Mouse (Mus musculus) testis, adult 2 months (tissue): ENCODE measurements around the gene Trmt61a. TPM values are rescaled to one million over a fixed set of nuclear protein-coding genes. Genes with fewer than 3 reads are reported as not detected.
A peak's percentile ranks its signal among the peaks of the same experiment; 100 is the strongest.

ENCODE experiments used
- H3K27ac ChIP-seq: fragments of 200-500 bp; 2 replicates; pipeline ENCODE4 v1.5.1; 2012; ENCODE audit warnings: low read depth, low read length; ENCODE audit not compliant: control insufficient read depth, insufficient read depth
- H3K27me3 ChIP-seq: fragments of 200-500 bp; 2 replicates; pipeline ENCODE4 v1.6.1; 2012; ENCODE audit warnings: mild to moderate bottlenecking, low read length, moderate library complexity; ENCODE audit not compliant: control insufficient read depth, insufficient read depth
- H3K36me3 ChIP-seq: fragments of 200-500 bp; 2 replicates; pipeline ENCODE4 v1.6.1; 2012; ENCODE audit warnings: mild to moderate bottlenecking, low read length; ENCODE audit not compliant: control insufficient read depth, insufficient read depth
- H3K4me1 ChIP-seq: fragments of 200-500 bp; 2 replicates; pipeline ENCODE4 v1.6.1; 2012; ENCODE audit warnings: low read length; ENCODE audit not compliant: control insufficient read depth, insufficient read depth
- H3K4me3 ChIP-seq: fragments of 200-500 bp; 2 replicates; pipeline ENCODE4 v1.5.1; 2012; ENCODE audit warnings: low read depth, mild to moderate bottlenecking, low read length, moderate library complexity, mixed read lengths; ENCODE audit not compliant: control insufficient read depth
- CTCF ChIP-seq: fragments of 200-500 bp; IDR thresholded peaks from 2 replicates; pipeline ENCODE4 v1.5.1; 2012; ENCODE audit warnings: low read depth, mild to moderate bottlenecking, inconsistent platforms, low read length, moderate library complexity; ENCODE audit not compliant: control insufficient read depth, insufficient read depth, insufficient replicate concordance
- POLR2A ChIP-seq: fragments of 200-500 bp; IDR thresholded peaks from 2 replicates; pipeline ENCODE4 v1.6.1; 2012; ENCODE audit warnings: low read depth, mild to moderate bottlenecking, inconsistent platforms, low read length, moderate library complexity; ENCODE audit not compliant: control insufficient read depth
- polyA plus RNA-seq: library from polyadenylated mRNA; depleted of rRNA; stranded (reverse); fragments of >200 nt; gene quantifications from 2 replicates; pipeline ENCODE4 v1.2.3, GENCODE M21; 2012

The Trmt61a gene
- polyA plus RNA-seq, 1 experiment: 11.9 TPM

- Histone ChIP-seq H3K4me3 (no peak overlapping the region), H3K36me3 (no peaks in the 10 kb centered on the region), H3K27ac (no peak overlapping the region), H3K27me3 (no peaks in the 10 kb centered on the region; the same call in 1 of the 2 replicates), H3K4me1 (peaks cover 18% of the 10 kb centered on the region)
- TF ChIP-seq POLR2A: no peak
- no peak for TF ChIP-seq CTCF
Observed at GRCm38 (mm10) chr12:111669000-111669788, 8.7 kb upstream of the Trmt61a start.

GRCm38 (mm10) chr12:111669961-111670360 is 7.9 kb upstream of the Trmt61a start:
- H3K4me1 ChIP-seq: peaks cover 16% of the 10 kb centered on the region
- H3K27ac ChIP-seq: no peak overlapping the region

GRCm38 (mm10) chr12:111670371-111670971 is 7.4 kb upstream of the Trmt61a start:
- Histone ChIP-seq H3K27me3 (no peaks in the 10 kb centered on the region; the same call in 1 of the 2 replicates), H3K4me3 (no peak overlapping the region), H3K4me1 (peaks cover 16% of the 10 kb centered on the region), H3K27ac (no peak overlapping the region), H3K36me3 (no peaks in the 10 kb centered on the region)
- TF ChIP-seq POLR2A: no peak
- TF ChIP-seq CTCF: no peak

More at GRCm38 (mm10) chr12:111669961-111670360, 7.9 kb upstream of the Trmt61a start:
- Histone ChIP-seq H3K4me3 (no peak overlapping the region), H3K27me3 (no peaks in the 10 kb centered on the region; the same call in 1 of the 2 replicates), H3K36me3 (no peaks in the 10 kb centered on the region)
- TF ChIP-seq POLR2A: no peak
- no peak for TF ChIP-seq CTCF

GRCm38 (mm10) chr12:111670976-111671375 is 6.9 kb upstream of the Trmt61a start:
- Histone ChIP-seq H3K27ac (no peak overlapping the region), H3K4me1 (peaks cover 16% of the 10 kb centered on the region), H3K36me3 (no peaks in the 10 kb centered on the region), H3K4me3 (peak overlapping the region; percentile 78), H3K27me3 (no peaks in the 10 kb centered on the region; the same call in 1 of the 2 replicates)
- TF ChIP-seq POLR2A (no peak), CTCF (no peak)

- TF ChIP-seq CTCF (no peak), POLR2A (no peak)
- Histone ChIP-seq H3K4me1 (peaks cover 16% of the 10 kb centered on the region), H3K36me3 (no peaks in the 10 kb centered on the region), H3K4me3 (peak overlapping the region; percentile 78), H3K27me3 (no peaks in the 10 kb centered on the region; the same call in 1 of the 2 replicates), H3K27ac (no peak overlapping the region)
Observed at GRCm38 (mm10) chr12:111671431-111671902, 6.4 kb upstream of the Trmt61a start.

- TF ChIP-seq POLR2A: peak; percentile 53; the same call in 1 of the 2 replicates
- no peak for TF ChIP-seq CTCF
- Histone ChIP-seq H3K36me3 (no peaks in the 10 kb centered on the region), H3K27ac (no peak within 1 kb of the TSS), H3K27me3 (no peaks in the 10 kb centered on the region; the same call in 1 of the 2 replicates), H3K4me3 (peak within 1 kb of the TSS; percentile 78), H3K4me1 (peaks cover 18% of the 10 kb centered on the region)
Observed at GRCm38 (mm10) chr12:111672176-111672575, 5.7 kb upstream of the Trmt61a start, which contains the start of gene Ckb. Gene Ckb, minus strand, starts transcription at chr12:111672338.

GRCm38 (mm10) chr12:111672581-111672980 is 5.3 kb upstream of the Trmt61a start:
- Histone ChIP-seq H3K27me3 (no peaks in the 10 kb centered on the region; the same call in 1 of the 2 replicates), H3K27ac (no peak overlapping the region), H3K4me1 (peaks cover 22% of the 10 kb centered on the region), H3K4me3 (peak overlapping the region; percentile 78), H3K36me3 (no peaks in the 10 kb centered on the region)
- TF ChIP-seq POLR2A: no peak
- TF ChIP-seq CTCF: no peak
